Mouse (Mus musculus) lung, adult 2 months (tissue): ENCODE results near the gene Sppl3.

Experiments
- CTCF ChIP-seq: fragments of 200-500 bp; IDR thresholded peaks from 2 replicates; pipeline ENCODE4 v1.5.1; 2011; ENCODE audit warnings: mild to moderate bottlenecking, low read length, control low read depth; ENCODE audit not compliant: insufficient read depth
- POLR2A ChIP-seq: fragments of 200-500 bp; IDR thresholded peaks from 2 replicates; pipeline ENCODE4 v1.6.1; 2011; ENCODE audit warnings: low read depth, mild to moderate bottlenecking, control low read depth, low read length, borderline replicate concordance; ENCODE audit errors: extremely low read depth

DNA sequence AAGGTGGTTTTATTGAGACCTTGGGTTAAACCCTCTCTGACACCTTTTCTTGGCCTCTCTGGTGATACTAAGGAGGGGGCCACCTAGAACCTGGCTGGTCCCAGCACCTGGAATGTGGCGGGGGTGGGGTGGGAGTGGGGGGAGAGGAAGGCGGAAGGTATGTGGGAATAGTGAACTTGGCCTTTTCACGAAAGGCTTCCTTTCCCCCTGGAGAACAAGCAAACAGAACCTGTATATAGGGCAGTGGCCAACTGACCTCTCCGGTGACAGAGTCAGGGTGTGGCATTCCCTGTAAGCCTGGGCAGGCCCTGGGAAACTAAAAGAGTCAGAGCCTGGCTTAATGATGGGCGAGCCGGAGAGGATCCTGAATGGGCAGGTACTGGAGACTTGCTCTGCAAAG, 1.8 kb upstream of the Sppl3 start:
- TF ChIP-seq CTCF (no peak), POLR2A (no peak)
